Mouse (Mus musculus): Measurements from ENCODE around the gene Rap1gds1.

Rap1gds1 gene

DNA sequence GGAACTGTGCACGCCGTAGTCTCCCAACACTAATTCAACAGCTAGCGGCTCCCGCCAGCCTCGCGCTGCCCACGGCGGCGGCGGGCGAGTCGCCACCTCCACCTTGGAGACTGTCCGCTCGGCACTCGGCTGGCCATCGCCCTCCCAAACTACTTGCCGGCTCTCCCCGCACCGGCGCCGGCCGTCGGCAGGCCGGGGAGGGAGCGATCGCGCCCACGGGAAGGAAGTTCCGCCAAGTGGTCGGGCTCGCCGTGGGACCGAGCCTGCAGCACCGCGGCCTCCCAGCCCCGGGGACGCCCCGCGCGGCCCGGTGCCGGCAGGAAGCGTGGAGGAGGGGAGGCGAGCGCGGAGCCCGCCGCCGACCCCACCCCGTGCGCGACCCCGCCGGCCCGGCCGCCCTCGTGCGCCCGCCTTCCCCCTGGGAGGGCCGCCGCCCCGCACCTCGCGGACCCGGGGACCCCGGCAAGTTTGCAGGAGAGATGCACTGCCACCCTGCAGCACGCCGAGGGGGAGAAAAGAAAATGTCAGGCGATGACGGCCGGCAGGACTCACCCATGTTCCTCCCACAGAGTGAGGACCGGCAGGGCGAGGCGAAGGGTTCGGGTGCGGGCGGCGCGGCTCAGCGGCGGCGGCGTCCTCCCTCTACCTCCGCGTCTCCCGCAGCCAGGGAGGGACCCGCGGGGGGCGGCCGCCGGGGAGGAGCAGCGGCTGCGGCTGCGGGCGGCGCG, at the start of gene Rap1gds1:
TSS of gene Rap1gds1 (minus strand) at position 718 of the 728 bp plus-strand sequence.
- DNase-seq (ENCODE audit: low spot score): peak; percentile 69

- no peak for DNase-seq (ENCODE audit: low spot score)
These were observed 43.4 kb upstream of the Rap1gds1 start for GRCm38 (mm10) chr3:139118446-139118845.

GRCm38 (mm10) chr3:139116733-139117337, 41.8 kb upstream of the Rap1gds1 start:
- DNase-seq (ENCODE audit: low spot score): no peak

GRCm38 (mm10) chr3:139112335-139112973, 37.5 kb upstream of the Rap1gds1 start:
- no peak for DNase-seq (ENCODE audit: low spot score)

GRCm38 (mm10) chr3:139111877-139112276, 36.9 kb upstream of the Rap1gds1 start:
- DNase-seq (ENCODE audit: low spot score): no peak

- no peak for DNase-seq (ENCODE audit: low spot score)
These were observed 33.2 kb upstream of the Rap1gds1 start for GRCm38 (mm10) chr3:139108176-139108575.

GRCm38 (mm10) chr3:139103914-139104313, 28.9 kb upstream of the Rap1gds1 start:
- no peak for DNase-seq (ENCODE audit: low spot score)

DNA sequence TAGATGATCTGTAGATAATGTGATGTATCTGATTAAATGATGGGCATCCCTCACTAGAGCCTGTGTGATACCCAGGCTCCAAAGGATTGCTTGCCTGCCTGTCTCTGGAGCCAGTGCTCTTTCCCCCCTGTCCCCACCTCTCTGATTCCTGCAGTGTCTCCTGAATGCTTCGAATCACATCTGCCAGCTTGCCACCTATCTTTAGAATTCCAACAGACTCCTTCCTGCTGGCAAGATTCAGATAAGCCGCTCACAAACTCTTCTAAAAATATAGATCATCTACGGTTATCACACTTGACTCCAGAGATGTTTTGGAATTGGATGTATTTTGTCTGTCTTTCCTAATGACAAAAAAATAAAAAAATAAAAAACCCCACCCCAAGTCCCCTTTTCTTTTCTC, 28.3 kb upstream of the Rap1gds1 start:
- DNase-seq (ENCODE audit: low spot score): no peak

GRCm38 (mm10) chr3:139101941-139102340, 26.9 kb upstream of the Rap1gds1 start:
- DNase-seq (ENCODE audit: low spot score): no peak

DNA sequence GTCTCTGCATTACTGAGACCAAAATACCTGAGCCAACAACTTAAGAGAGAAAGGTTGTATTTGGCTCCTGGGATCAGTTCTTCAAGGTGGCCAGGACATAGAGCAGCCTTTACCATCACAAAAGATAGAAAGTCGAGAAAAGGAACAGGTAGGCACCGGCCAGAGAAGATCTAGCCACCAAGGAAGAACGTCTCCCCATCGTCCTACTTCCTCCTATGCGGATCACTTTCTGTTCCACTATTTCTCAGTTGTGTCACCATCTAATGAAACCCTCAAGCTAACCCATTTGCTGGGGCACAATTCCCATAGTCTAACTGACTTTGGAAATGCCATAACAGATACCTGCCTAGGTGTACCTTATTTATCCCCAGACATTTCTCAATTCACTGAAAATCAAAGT, 24.3 kb upstream of the Rap1gds1 start:
- DNase-seq (ENCODE audit: low spot score): no peak

DNA sequence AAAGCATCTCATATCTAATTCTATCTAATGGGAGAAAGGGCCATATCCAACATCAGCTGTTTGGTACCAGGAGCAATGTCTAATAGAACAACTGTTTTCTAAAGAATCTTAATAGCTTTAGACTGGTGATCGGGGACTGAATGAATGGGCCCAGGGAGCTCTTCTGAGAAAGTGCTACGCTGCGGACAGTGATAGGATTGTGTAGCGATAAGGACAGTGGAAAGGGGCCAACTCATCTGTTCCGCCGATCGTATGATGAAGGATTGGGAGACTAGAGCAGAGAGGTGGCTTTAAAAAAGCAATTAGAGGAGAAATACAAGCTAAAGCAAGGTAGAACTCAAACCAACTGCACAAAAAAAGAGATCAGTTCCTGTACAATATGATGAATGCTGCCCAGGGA, 20.9 kb upstream of the Rap1gds1 start:
- DNase-seq (ENCODE audit: low spot score): no peak

GRCm38 (mm10) chr3:139088526-139088925, 13.5 kb upstream of the Rap1gds1 start:
- DNase-seq (ENCODE audit: low spot score): no peak

DNA sequence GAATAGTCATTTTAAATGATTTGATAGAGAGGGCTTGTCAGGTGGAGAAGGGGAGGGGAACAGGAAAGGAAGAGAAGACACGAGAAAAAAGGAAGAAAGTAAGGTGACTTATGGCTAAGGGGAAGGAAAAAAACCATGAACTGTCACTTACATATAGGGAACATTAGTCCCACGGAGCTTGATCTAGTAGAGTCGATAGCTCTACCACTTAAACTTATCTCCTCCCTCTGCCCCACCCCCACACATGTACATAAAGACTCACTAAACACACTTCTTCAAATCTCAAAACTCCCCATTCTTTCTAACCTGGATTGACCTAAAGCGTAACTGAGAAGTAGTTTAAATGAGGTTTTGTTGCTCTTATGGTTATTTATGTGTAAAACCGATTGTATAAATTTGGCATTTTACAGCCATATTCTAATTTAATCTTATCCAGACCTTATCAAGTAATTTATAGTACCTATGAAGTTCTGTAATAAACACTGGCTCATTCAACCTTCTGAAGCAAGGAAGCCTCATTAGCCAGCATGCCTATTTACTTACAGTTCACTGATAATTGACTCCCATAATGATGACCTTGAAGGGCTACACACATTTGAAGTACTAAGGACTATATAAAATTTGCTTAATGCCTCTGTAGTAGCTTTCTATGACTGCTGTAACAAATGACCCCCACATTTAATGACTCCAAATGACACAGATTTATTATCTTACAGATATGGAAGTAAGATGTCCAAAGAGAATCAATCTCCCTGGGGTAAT, 9.0 kb upstream of the Rap1gds1 start:
- DNase-seq (ENCODE audit: low spot score): no peak

DNA sequence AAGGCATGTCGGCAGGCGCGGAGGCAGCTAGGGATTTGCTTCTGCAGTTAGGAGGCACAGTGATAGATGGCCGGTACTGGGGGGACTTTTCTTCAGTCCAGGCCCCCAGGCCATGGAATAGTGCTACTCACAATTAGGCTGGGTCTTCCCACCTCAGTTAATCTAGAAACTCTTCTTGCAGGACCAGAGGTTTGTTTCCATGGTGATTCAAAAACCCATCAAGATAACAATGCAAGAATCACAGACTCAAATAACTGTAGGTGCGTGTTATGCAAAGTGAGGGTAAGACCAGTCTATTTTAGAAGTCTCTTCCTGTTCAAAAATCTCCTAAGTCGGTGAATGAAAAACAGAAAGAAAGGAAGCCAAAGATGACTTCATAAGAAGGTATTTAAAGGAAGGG, 4.8 kb upstream of the Rap1gds1 start:
- no peak for DNase-seq (ENCODE audit: low spot score)

DNA sequence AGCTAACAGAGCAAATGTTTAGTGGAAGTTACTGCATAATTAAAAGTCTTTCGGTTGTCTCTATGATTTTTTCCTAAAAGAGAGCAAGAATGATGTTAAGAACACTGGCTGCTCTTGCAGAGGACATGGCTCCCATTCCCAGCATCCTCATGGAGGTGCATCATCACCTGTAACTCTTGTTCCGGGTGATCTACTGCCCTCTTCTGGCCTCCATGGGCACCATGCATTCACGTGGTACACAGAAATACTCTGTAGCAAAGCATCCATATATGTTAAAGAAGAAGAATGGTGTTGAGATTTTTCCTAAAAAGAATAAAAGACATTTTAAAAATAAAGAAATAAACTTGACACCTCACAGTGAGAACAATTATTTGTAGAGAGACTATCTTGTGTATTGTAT, 3.0 kb upstream of the Rap1gds1 start:
- DNase-seq (ENCODE audit: low spot score): no peak

DNA sequence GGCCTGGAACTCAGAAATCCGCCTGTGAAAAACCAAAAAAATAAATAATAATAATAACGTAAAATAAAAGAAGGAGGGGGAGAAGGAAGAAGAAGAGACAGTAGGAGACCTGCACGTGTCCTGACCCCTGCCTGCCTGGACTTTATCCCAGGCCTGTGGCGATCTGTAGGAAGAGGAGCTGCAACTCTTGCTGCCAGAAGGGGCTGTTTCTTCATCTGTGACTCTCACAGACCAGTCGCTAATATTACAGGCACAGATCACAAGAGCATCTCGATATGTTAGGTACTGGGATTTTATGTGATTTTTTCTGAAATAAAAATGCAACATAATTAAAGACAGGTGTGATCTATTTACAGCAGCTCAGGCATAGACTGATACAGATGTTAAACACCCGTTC, 1.1 kb upstream of the Rap1gds1 start:
- DNase-seq (ENCODE audit: low spot score): no peak

DNA sequence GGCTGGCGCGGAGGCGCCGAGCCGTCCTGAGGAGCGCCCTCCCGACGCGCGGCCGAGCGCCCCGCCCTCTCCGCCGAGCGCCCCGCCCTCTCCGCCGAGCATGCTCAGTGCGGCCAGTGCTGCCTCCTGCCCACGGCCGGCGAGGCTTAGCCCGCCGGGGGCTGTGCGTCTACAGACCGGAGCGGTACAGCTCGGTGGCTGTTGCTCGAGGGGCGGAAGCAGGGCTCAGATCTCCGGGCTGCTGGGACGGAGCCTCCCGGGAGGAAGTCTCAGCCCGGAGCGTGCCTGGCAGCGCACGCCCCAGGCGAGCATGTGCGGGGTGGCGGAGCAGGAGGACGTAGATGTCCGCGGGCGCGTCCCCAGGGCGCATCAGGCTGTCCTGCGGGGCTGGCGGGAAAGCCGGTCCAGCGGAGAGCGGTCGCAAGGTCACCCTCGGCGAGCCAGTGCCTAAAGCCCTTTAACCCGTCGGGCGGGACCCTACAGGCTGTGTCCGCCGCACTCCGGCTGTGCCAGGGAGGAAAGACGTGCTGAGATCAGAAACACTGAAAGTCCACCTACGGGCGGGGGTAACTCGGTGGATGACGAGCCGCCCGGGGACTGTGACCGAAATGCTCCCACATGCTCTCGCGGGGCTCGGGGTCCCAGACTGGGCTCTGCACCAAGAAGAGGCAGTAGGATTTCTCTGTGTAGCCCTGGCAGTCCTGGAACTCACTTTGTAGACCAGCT, 495 bp upstream of the Rap1gds1 start:
- peak; percentile 67 for DNase-seq (ENCODE audit: low spot score)

- DNase-seq (ENCODE audit: low spot score): no peak
These were observed 1.1 kb downstream of the Rap1gds1 start for GRCm38 (mm10) chr3:139073801-139074483.

GRCm38 (mm10) chr3:139069539-139069938, 5.5 kb downstream of the Rap1gds1 start:
- DNase-seq (ENCODE audit: low spot score): no peak

DNA sequence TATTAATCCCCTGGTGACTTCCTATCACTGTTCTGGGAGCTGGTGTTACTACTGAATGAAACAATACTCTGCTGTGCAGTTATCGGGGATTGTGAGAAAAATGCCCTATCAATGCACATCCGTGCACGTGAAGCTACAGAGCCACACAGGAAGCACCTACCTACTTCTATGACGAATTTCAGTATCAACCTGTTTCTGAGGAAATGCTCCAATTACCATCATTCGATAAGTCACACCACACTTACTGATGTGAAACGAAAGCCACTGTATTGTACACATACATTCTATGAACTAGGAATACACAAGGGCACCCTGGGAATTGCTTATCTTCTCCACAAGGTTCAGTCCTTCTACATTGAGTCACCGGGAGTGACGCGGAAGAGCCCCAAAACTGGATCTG, 10.9 kb downstream of the Rap1gds1 start:
- no peak for DNase-seq (ENCODE audit: low spot score)

- no peak for DNase-seq (ENCODE audit: low spot score)
These were observed 12.9 kb downstream of the Rap1gds1 start for GRCm38 (mm10) chr3:139062088-139062487.

Data from ovary, postnatal 10 days (tissue).